Mouse (Mus musculus): ENCODE measurements around the gene Slc35f4. TPM values are rescaled to one million over a fixed set of nuclear protein-coding genes. Genes with fewer than 3 reads are reported as not detected.

Slc35f4 gene
- polyA plus RNA-seq, 1 experiment = 0.30 TPM

DNA sequence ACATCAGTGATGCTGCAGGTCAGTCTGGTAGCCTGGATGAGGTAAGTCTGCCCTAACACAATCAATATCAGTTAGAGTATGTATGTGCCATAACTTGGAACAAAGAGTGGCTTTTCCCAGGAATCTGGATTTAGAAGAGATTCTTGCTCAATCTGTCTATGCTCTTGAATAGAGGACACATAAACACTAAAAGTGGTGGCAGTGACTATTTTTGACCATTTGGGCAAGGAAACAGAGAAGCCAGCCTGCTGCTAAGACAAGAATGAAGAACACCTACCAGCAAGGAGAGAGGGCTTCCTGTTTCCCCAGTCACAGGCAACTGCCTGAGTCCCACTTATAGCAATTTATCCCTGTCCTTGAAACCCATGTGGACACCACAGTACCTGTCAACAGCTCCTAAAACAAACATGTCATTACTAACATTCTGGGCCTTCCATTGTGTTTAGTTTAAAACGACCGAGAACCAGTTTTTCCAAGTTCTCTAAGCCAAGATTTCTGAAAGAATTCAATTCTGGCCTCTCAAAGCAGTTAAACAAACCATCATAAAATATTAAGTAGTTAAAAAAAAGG lies 10.7 kb downstream of the Slc35f4 start:
- Histone ChIP-seq H3K9me3 (replicated peaks; ENCODE audit: control insufficient read depth, insufficient read depth, low read length, poor library complexity, severe bottlenecking) (no peaks in the 10 kb centered on the region), H3K9ac (ENCODE audit: low read depth, poor library complexity, severe bottlenecking) (no peak overlapping the region), H3K27me3 (ENCODE audit: control insufficient read depth, insufficient read depth, low read length, poor library complexity, severe bottlenecking) (no peaks in the 10 kb centered on the region), H3K4me1 (ENCODE audit: control insufficient read depth, insufficient read depth, low read length) (no peaks in the 10 kb centered on the region), H3K36me3 (ENCODE audit: control insufficient read depth, insufficient read depth, low read length, poor library complexity, severe bottlenecking) (no peaks in the 10 kb centered on the region), H3K4me3 (ENCODE audit: low read depth, low read length) (no peak overlapping the region), H3K27ac (ENCODE audit: insufficient read depth, low read length) (no peak overlapping the region)
- TF ChIP-seq POLR2A (IDR thresholded peaks at IDR 0.05; ENCODE audit: insufficient read depth, low read length) = no peak
- no peak for TF ChIP-seq CTCF (IDR thresholded peaks at IDR 0.05; ENCODE audit: low read depth, low read length)
- TF ChIP-seq EP300 (IDR thresholded peaks at IDR 0.05; ENCODE audit: insufficient read depth, low read depth, low read length) = no peak

DNA sequence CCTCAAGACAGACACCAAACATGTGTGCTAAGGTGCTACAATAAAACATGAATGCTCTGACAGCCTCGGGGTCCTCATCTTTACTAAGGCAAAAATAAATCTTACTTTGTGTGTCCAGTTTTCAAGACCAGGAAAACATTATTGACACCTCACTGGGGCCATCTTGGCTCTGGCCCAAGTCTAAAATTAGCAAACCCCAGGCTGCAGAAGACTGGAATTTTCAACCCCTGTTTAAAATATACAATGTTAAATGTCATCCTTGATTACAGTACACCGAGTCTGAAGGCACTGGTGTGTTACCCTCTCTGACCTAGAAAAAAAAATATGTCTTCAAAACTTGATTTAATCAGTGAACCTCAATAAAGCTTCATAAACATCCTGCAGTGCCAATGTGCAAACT lies 11.7 kb downstream of the Slc35f4 start:
- TF ChIP-seq POLR2A (IDR thresholded peaks at IDR 0.05; ENCODE audit: insufficient read depth, low read length) (no peak), EP300 (IDR thresholded peaks at IDR 0.05; ENCODE audit: insufficient read depth, low read depth, low read length) (no peak)
- Histone ChIP-seq H3K4me3 (ENCODE audit: low read depth, low read length) (no peak overlapping the region), H3K9ac (ENCODE audit: low read depth, poor library complexity, severe bottlenecking) (no peak overlapping the region), H3K27ac (ENCODE audit: insufficient read depth, low read length) (no peak overlapping the region), H3K9me3 (replicated peaks; ENCODE audit: control insufficient read depth, insufficient read depth, low read length, poor library complexity, severe bottlenecking) (no peaks in the 10 kb centered on the region), H3K36me3 (ENCODE audit: control insufficient read depth, insufficient read depth, low read length, poor library complexity, severe bottlenecking) (no peaks in the 10 kb centered on the region), H3K27me3 (ENCODE audit: control insufficient read depth, insufficient read depth, low read length, poor library complexity, severe bottlenecking) (no peaks in the 10 kb centered on the region), H3K4me1 (ENCODE audit: control insufficient read depth, insufficient read depth, low read length) (no peaks in the 10 kb centered on the region)

DNA sequence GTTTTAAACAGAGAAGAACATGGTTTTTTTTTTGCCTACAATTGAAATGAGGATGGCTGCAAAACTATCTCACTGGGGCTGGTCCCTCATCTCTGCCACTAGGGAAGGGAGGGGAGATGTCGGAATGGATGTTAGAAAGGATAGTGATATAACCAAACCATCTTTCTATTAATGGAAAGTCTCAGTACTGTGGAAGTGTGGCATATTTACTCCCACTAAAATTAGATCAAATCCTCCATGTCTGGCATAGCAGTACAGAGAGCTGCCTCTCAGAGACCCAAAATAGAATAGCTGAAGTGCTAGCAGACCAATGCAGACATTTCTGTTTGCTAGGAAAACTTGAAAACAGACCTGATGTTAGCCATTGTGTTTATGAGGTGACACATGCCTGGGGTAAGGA lies 30.7 kb downstream of the Slc35f4 start:
- TF ChIP-seq EP300 (IDR thresholded peaks at IDR 0.05; ENCODE audit: insufficient read depth, low read depth, low read length) (no peak), POLR2A (IDR thresholded peaks at IDR 0.05; ENCODE audit: insufficient read depth, low read length) (no peak), CTCF (IDR thresholded peaks at IDR 0.05; ENCODE audit: low read depth, low read length) (no peak)
- no peaks in the 10 kb centered on the region for H3K9me3 ChIP-seq (replicated peaks; ENCODE audit: control insufficient read depth, insufficient read depth, low read length, poor library complexity, severe bottlenecking)
- H3K9ac ChIP-seq (ENCODE audit: low read depth, poor library complexity, severe bottlenecking) = no peak overlapping the region

DNA sequence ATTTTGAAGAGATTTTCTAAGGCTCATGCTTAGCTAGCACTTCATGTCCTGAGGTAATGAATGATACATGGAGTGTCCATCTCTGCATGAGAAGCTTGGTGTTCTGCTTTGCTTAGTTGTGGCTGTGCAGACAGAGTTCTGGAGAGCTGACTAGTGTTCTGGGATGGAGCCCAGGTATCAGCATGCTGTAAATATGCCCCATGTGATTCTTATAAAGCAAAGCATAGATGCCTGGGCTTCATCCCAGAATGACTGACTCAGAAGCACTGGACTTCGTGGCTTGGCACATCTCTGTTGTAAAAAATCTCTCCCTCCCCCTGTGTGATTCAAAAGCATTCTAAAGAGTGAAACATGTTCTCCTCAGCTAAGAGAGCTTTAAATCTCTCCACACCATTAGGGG lies 32.1 kb downstream of the Slc35f4 start:
- H3K4me1 ChIP-seq (ENCODE audit: control insufficient read depth, insufficient read depth, low read length) = no peaks in the 10 kb centered on the region
- H3K27ac ChIP-seq (ENCODE audit: insufficient read depth, low read length) = no peak overlapping the region
- no peak for TF ChIP-seq POLR2A (IDR thresholded peaks at IDR 0.05; ENCODE audit: insufficient read depth, low read length)
- no peak for TF ChIP-seq CTCF (IDR thresholded peaks at IDR 0.05; ENCODE audit: low read depth, low read length)
- TF ChIP-seq EP300 (IDR thresholded peaks at IDR 0.05; ENCODE audit: insufficient read depth, low read depth, low read length) = no peak
- H3K9ac ChIP-seq (ENCODE audit: low read depth, poor library complexity, severe bottlenecking) = no peak overlapping the region
- no peaks in the 10 kb centered on the region for H3K9me3 ChIP-seq (replicated peaks; ENCODE audit: control insufficient read depth, insufficient read depth, low read length, poor library complexity, severe bottlenecking)
- no peak overlapping the region for H3K4me3 ChIP-seq (ENCODE audit: low read depth, low read length)
- no peaks in the 10 kb centered on the region for H3K27me3 ChIP-seq (ENCODE audit: control insufficient read depth, insufficient read depth, low read length, poor library complexity, severe bottlenecking)
- H3K36me3 ChIP-seq (ENCODE audit: control insufficient read depth, insufficient read depth, low read length, poor library complexity, severe bottlenecking) = no peaks in the 10 kb centered on the region

More for the DNA sequence above, 30.7 kb downstream of the Slc35f4 start:
- Histone ChIP-seq H3K4me3 (ENCODE audit: low read depth, low read length) (no peak overlapping the region), H3K36me3 (ENCODE audit: control insufficient read depth, insufficient read depth, low read length, poor library complexity, severe bottlenecking) (no peaks in the 10 kb centered on the region), H3K27me3 (ENCODE audit: control insufficient read depth, insufficient read depth, low read length, poor library complexity, severe bottlenecking) (no peaks in the 10 kb centered on the region), H3K4me1 (ENCODE audit: control insufficient read depth, insufficient read depth, low read length) (no peaks in the 10 kb centered on the region), H3K27ac (ENCODE audit: insufficient read depth, low read length) (no peak overlapping the region)

DNA sequence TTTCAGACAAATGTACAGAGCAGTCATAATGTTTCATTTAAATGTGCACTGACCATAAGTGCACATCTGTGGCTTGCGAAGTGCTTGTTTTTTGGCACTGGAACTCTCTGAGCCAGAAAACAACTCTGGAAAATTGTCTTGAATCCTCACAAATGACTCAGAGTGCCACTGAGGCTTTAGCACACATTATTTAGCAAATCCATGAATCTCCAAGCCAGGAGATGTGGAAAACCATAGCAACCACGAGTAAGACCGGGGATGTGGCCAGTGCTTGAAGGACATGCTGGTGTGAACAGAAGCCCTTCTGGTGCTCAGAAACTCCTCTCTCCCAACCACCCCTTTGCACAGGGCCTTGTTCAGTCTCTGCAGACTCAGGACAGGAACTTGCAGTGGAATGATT lies 33.3 kb downstream of the Slc35f4 start:
- Histone ChIP-seq H3K4me1 (ENCODE audit: control insufficient read depth, insufficient read depth, low read length) (no peaks in the 10 kb centered on the region), H3K4me3 (ENCODE audit: low read depth, low read length) (no peak overlapping the region), H3K36me3 (ENCODE audit: control insufficient read depth, insufficient read depth, low read length, poor library complexity, severe bottlenecking) (no peaks in the 10 kb centered on the region), H3K9me3 (replicated peaks; ENCODE audit: control insufficient read depth, insufficient read depth, low read length, poor library complexity, severe bottlenecking) (peaks cover 2% of the 10 kb centered on the region; the same call in 1 of the 2 replicates), H3K9ac (ENCODE audit: low read depth, poor library complexity, severe bottlenecking) (no peak overlapping the region), H3K27me3 (ENCODE audit: control insufficient read depth, insufficient read depth, low read length, poor library complexity, severe bottlenecking) (no peaks in the 10 kb centered on the region), H3K27ac (ENCODE audit: insufficient read depth, low read length) (no peak overlapping the region)
- TF ChIP-seq EP300 (IDR thresholded peaks at IDR 0.05; ENCODE audit: insufficient read depth, low read depth, low read length) (no peak), CTCF (IDR thresholded peaks at IDR 0.05; ENCODE audit: low read depth, low read length) (no peak), POLR2A (IDR thresholded peaks at IDR 0.05; ENCODE audit: insufficient read depth, low read length) (no peak)

DNA sequence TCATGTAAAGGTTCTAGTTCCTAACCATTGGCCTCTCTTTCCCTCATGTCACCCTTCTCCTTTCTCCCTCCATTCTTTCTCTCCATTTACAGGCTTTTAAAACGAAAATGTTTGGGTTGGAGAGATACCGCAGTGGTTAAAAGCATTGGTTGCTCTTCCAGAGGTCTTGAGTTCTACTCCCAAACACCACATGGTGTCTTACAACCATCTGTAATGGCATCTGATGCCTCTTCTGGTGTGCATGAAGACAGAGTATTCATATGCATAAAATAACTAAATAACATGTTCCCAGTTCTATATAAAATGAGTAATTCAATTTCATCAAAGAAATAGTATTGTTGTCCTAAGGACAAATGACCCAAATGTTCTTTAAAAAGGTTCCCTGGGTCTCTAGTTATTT lies 49.2 kb downstream of the Slc35f4 start:
- Histone ChIP-seq H3K4me1 (ENCODE audit: control insufficient read depth, insufficient read depth, low read length) (no peaks in the 10 kb centered on the region), H3K9ac (ENCODE audit: low read depth, poor library complexity, severe bottlenecking) (no peak overlapping the region), H3K9me3 (replicated peaks; ENCODE audit: control insufficient read depth, insufficient read depth, low read length, poor library complexity, severe bottlenecking) (no peaks in the 10 kb centered on the region), H3K27ac (ENCODE audit: insufficient read depth, low read length) (no peak overlapping the region), H3K4me3 (ENCODE audit: low read depth, low read length) (no peak overlapping the region), H3K27me3 (ENCODE audit: control insufficient read depth, insufficient read depth, low read length, poor library complexity, severe bottlenecking) (no peaks in the 10 kb centered on the region), H3K36me3 (ENCODE audit: control insufficient read depth, insufficient read depth, low read length, poor library complexity, severe bottlenecking) (no peaks in the 10 kb centered on the region)
- TF ChIP-seq CTCF (IDR thresholded peaks at IDR 0.05; ENCODE audit: low read depth, low read length) (no peak), POLR2A (IDR thresholded peaks at IDR 0.05; ENCODE audit: insufficient read depth, low read length) (no peak), EP300 (IDR thresholded peaks at IDR 0.05; ENCODE audit: insufficient read depth, low read depth, low read length) (no peak)

Data from ES-Bruce4 (cell line).